Mouse (Mus musculus) heart, postnatal 25 days (tissue): ENCODE measurements around the gene Katnbl1. TPM values are rescaled to one million over a fixed set of nuclear protein-coding genes. Genes with fewer than 3 reads are reported as not detected.
"Not testable (repeated sequence)": the region's sequence is repeated elsewhere in the genome, so short reads cannot be mapped to it uniquely, and the experiment has no call there.

ENCODE experiments used
- DNase-seq: peaks from one replicate; pipeline ENCODE4 v3.0.0; 2022; ENCODE audit warnings: low spot score
- intact Hi-C: fragments of 180-260 bp; cut with DNase I; formaldehyde crosslinking; loops from one replicate; pipeline ENCODE4 v1.15.1; 2025
- total RNA-seq, 2 experiments: library from RNA; stranded (reverse); gene quantifications; 2 replicates each; pipeline ENCODE4 v1.2.3; 2021

Katnbl1 gene
- total RNA-seq, 2 experiments from 2014 or later: 4.6 to 4.7 TPM

DNA sequence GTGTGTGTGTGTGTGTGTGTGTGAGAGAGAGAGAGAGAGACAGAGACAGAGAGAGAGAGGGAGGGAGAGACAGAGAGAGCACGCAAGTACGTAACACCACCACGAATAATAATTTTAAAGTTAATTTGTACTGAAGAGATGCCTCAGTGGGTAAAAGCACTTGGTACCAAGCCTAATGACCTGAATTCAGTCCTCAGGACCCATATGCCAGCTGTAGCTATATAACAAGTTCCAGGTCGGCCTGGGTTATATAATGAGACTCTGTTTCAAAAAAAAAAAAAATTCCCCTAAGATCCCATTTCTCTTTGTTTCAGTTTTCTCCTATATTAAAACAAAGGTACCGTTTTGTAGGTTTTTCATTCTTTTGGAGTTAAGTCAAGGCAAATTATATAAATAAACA lies 11.8 kb downstream of the Katnbl1 start:
- no peak for DNase-seq
- intact Hi-C loops: no loop called here

DNA sequence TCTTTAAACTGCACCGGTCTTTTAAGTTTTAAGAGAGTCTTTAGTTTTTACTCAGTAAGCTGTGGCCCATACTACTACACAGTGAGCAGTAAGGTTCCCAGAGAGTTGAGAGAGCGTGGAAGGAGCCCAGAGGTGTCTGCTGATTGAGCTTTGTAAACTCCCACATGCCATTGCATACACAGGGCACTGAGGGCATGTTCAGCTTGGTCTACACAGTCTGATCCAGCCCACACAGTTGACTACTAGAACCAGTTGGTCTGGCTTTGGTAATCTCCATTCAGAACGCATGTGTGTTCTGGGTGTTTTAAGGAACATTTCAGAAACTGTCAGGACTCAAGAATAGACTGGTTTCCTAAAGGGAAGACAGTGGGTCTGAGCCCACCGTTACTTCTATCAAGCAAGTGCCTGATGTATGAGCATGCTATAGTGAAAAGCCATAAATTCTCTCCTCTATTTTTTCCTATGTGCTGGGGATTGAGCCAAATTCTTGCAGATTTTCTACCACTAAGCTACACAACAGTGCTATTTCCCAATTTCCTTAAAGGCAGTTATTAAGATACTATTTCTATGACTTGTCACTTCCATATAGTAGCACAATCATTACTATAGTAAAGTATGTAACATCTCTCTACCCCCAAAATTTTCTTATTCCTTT lies 12.5 kb downstream of the Katnbl1 start:
- no peak for DNase-seq
- intact Hi-C loops: no loop called here

DNA sequence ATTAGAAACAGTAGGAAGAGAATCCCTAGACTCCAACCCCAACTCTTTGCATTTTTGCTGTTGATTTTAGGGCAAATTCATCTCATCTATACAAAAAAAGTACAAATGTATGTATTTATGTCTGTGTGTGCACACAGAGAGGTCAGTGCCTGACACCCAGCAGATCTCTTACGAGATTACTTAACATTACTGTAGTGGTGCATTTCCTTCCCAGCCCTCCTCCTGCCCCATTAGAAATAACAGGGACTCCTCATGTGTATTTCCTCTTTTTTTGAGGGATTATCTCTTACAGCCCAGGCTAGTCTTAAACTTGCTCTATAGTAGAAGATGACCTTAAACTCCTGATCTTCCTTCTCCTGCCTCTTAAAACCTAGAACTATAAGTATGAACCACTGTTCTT lies 13.7 kb downstream of the Katnbl1 start:
- no peak for DNase-seq
- intact Hi-C loops: no loop called here

DNA sequence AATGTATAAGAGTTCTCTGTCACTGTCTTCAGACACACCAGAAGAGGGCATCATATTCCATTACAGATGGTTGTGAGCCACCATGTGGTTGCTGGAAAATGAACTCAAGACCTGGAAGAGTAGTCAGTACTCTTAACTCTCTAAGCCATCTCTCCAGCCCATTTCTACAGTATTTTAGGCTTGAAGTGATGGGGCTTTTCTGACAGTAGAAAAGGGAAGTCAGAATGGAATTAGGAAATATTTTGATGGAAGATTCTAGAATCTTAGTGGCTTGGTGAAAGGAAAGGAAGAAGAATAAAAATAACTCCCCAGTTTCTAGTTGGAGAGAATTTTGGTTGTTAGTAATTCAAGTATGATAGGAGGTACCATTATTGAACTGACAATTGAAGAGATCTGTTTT lies 14.9 kb downstream of the Katnbl1 start:
- intact Hi-C loops: no loop called here

DNA sequence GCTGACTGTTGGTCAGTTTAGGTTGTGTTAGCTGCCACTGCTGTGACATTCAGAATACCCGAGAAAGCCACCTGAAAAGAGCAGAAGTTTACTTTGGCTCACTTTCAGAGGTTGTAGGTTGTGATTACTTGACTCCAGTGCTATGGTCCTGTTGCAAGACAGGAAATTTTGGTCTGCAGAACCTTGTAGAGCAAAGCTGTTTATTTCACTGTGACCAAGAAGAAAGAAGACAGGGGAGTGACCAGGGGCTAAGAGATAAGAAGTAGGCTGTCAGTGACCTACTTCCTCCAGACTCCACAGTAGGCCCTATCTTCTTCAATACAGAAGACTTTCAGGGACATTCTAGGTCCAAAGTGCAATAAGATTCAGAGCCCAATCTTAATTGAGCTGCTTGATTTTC lies 17.6 kb downstream of the Katnbl1 start:
- no peak for DNase-seq
- intact Hi-C loops: no loop called here

More for the DNA sequence above, 14.9 kb downstream of the Katnbl1 start:
- DNase-seq: no peak

DNA sequence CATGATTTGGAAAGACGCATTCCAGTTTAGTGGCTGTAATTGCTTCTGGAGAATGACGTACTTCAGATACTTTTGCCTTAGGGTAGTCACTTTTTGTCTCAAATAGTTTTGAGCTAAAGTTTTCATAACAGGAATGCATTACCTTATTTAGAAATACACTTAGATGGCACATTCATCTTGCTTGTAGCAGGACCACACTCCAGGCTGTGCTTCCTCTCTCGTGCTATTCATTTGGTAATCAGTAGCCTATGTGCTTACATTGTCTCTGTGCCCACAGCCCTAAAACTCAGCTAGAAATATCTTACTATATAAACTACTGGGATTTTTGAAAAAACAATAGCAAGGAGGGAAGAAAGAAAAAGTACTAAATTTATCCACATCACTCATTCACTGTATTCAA lies 28.0 kb downstream of the Katnbl1 start:
- intact Hi-C loops: no loop called here
- DNase-seq: no peak

DNA sequence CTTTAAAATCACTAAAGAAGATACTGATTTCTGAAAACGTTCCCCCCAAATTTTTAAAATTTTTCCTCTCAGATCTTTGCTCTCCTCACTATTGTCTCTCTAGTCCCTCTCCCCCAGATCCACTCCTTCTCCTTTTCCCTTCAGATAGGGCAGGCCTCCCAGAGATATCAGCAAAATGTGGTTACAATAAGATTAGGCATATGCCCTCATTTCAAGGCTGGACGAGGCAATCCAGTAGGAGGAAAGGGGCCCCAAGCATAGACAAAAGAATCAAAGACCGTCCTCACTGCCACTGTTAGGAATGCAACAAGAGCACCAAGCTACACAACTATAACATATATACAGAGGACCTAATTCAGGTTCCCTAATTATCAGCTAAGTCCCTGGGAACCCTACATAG lies 46.3 kb downstream of the Katnbl1 start:
- intact Hi-C loops: no loop called here
- DNase-seq: no peak

DNA sequence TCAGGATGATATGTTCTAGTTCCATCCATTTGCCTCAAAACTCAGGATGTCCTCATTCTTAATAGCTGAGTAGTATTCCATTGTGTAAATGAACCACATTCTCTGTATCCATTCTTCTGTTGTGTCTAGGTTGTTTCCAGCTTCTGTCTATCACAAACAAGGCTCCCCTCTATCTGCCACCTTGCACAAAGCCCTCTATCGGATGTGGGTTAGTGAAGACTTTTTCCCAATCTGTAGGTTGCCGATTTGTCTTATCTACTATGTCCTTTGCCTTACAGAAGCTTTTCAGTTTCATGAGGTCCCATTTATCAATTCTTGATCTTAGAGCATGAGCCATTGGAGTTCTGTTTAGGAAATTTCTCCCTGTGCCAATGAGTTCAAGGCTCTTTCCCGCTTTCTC lies 49.5 kb downstream of the Katnbl1 start:
- intact Hi-C loops, DNase-seq: not testable (repeated sequence)

DNA sequence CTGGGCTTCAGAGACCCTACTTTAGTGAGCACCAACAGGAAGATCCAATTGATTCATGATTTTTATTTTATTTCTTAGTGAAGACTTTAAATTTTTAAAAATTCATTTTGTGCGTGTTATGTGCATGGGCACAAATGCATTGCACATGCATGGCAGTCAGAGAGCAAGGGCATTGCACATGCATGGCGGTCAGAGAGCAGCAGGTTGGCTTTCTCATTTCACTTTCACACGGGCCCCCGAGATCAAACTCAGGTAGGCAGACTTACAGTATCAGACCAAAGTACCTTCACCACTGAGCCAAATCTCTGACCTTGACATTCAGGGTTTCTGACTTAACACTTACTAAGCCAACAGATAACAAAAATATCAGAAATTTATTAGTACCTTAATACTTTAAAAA lies 50.7 kb downstream of the Katnbl1 start:
- intact Hi-C loops: no loop called here
- DNase-seq: no peak

DNA sequence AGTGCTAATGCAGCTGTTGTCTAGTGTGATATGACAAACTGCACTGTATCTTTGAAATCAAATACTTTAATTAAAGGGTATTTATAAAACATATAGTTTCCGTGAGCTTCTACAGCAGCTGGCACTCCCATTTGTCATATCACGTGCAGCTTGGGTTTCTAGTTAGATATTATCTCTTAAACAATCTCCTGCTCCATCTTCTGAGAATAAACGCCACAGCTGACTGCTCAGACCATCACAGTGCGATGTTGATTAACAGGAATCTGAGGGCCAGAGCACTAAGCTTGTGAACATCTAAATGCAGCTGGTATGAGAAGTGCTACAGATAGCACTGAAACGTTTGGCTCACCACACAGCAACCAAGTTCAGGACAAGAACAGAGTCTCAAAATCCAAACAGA lies 51.4 kb downstream of the Katnbl1 start:
- DNase-seq: no peak
- intact Hi-C loops: no loop called here

DNA sequence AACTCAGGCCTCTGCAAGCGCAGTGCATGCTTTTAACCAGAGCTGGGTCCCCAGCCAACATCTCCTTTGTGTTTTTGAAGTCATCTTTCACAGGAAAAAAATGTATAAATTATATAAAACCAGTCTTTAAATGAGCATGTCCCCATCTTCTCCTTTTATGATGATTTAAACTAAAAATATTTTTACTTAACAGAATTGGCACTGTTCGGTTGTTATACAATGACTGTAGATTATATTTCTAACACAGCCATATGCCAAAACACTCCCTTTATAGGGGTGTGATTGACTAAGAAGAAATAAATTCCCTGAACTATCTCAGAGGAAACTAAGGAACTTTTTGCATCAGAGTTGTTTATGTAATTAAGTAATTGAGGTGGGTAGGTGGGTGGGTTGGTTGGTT lies 53.5 kb downstream of the Katnbl1 start:
- DNase-seq: no peak
- intact Hi-C loops: no loop called here

DNA sequence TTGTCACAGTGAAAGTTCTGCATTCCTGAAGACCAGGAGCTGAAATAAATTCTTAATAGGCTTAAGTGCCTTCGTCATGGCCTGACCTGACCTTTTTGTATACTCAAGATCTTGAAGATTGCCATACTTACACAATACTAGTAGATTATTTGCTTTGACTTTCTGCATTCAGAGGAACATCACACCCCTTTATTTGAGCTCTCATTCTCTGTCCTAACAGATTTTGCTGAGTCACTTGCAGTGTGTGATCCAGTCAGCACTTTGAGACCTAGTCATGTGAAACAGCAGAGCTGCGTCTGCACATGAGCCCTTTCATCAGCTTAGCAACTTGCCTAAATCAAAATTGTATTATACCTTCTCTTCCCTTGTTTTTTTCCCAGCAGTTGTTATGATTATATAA lies 54.3 kb downstream of the Katnbl1 start:
- intact Hi-C loops: no loop called here
- no peak for DNase-seq

DNA sequence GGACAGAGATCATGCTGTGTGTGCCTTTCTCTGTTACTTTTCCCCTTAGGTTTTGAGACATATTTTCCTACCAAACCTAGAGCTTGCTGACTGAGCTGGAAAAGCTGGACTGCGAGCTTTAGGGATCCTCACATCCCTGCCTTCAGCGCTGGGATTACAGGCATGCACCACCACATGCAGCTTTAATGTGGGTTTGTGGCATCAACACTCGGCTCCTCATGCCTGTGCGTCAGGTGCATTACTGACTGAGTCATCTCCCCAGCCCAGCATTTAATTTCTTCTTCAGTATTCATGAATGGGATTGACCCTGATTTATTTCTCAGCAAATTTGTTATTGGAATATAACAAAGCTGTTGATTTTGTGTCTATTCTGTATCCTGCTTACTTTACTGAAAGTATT lies 57.3 kb downstream of the Katnbl1 start:
- no peak for DNase-seq
- intact Hi-C loops: no loop called here

DNA sequence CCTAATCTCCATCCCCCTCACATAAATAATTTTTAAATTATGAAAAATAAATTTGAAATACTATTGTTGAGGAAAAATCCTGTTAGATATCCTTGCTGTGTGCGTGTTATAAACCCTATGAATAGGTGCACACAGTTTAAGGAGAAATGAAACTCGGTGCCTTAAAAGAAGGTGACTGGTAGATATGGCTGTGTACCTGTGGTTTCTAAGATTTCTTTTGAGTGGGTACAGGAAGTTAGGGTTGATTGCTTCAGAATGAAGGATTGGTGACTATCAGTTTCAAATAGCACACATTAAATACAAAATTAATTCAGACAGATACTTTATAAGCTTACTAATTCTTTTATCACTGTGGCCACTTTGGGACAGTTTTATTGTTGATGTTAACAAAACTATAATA lies 58.6 kb downstream of the Katnbl1 start:
- intact Hi-C loops: no loop called here
- DNase-seq: no peak

DNA sequence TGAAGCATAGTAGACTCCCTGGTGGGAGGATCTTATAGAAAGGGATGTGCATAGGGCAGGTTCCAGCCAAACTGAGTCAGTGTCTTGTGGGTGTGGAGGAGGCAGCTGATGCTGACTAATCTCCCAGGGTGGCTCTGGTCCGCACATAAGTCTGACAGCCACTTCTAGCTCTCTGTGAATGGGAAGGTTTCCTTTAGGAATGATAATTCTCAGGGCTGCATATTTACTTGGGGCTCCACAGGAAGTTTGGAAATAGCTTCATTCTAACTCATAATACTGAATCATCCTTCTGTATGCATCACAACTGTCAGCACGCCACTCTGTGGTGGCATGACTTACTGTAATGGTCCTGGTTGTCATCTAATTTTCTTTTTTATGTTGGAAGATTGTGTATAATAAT lies 64.5 kb downstream of the Katnbl1 start:
- intact Hi-C loops: no loop called here

DNA sequence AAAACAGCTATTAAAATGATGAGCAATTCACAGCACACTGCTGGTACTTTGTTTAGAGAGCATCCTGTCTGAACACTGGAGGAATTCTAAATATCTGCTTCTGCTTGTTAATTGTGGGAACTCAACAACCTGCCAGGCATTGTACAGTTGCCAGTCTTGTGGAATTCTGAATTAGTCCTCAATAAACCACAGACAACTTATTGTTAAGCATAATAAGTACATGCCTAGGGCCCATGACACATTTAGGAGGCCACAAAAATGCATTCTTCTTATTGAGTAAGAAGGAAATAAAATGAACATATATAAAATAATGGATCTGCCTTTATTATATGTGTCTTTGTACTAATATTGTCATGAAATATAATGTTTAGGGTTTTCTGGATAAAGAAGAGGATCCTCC lies 66.5 kb downstream of the Katnbl1 start:
- intact Hi-C loops: no loop called here
- no peak for DNase-seq

More for the DNA sequence above, 64.5 kb downstream of the Katnbl1 start:
- no peak for DNase-seq

DNA sequence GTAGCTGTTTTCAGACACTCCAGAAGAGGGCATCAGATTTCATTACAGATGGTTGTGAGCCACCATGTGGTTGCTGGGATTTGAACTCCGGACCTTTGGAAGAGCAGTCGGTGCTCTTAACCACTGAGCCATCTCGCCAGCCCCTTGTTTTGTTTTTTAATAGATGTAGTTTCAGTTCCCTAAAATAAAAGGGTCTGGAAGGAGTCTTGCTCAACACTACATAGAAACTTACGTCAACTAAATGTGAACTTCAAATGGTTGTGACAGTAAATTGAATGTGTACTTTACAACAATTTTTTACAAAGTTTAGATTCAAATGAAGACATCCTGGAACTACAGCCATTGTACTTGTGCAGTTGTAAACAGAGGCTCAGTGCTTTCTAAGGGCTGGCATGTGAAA lies 69.0 kb downstream of the Katnbl1 start:
- DNase-seq, intact Hi-C loops: not testable (repeated sequence)

DNA sequence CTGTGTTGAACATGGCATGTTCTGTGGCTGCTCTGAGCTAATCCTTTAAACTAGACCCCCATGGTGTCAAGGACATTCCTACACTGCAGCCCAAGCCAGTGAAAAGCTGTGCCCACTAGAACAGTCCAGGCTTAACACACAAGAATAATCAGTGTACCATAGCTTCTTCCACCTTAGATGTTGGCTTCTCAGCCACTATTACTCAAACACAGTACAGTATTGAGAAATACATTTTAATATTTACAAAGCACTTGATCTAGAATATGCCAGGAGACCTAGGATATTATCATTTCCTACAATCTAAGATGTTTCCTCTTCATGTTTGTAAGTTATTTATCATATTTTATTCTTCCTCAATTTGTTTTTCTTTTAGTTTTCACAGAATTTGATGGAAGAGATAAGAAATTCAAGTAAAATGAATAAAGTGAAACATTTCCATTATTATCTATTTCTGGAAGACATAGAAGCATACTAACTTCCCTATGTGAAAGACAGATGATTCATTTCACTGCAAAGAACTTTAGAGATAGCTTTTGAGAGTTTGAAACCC lies 69.6 kb downstream of the Katnbl1 start:
- intact Hi-C loops: no loop called here
- no peak for DNase-seq

DNA sequence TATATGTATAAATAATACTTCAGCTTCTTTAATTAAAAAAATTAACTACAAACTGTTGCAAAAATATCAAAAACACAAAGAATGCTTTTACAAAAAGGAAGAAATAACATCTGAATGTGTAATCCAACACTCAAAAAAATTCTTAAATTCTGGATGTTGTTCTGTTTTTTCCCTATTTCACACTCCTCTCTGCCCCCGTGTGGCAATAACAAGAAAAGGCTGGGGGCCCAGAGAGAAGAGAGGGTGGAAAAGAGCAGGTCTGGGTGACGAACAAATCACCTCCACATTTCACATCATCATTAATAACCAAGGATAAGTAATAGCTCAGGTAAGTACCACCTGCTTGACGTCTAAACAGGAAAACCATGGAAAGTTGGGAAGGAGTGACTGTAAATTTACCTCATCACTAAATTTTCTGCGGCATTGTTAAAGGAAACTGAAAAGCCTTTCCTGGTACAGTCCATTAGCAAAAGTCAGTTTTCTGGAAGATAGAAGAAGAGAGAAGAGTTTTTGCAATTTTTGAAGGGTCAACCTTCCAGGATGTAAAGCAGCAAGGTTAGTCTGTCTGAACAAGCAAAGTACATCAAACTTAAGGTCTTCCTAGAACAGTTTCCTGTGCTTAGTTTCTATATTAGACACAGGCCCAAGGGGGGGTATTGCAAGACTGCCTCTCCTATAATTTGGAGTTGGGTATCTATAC lies 70.7 kb downstream of the Katnbl1 start:
- DNase-seq: no peak
- intact Hi-C loops: no loop called here

DNA sequence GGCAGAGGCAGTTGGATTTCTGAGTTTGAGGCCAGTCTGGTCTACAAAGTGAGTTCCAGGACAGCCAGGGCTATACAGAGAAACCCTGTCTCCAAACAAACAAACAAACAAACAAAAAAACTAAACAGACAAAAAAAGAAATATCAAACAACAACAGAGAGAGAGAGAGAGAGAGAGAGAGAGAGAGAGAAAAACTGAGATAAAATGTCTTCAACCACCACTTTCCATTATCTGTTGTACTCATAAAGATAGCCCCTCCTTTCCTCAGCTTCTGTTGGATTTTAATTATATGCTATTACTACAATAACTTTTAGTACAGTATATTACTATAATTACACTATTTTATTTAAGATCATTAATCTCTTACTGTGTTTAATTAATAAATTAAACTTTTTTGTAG lies 73.5 kb downstream of the Katnbl1 start:
- DNase-seq, intact Hi-C loops: not testable (repeated sequence)

DNA sequence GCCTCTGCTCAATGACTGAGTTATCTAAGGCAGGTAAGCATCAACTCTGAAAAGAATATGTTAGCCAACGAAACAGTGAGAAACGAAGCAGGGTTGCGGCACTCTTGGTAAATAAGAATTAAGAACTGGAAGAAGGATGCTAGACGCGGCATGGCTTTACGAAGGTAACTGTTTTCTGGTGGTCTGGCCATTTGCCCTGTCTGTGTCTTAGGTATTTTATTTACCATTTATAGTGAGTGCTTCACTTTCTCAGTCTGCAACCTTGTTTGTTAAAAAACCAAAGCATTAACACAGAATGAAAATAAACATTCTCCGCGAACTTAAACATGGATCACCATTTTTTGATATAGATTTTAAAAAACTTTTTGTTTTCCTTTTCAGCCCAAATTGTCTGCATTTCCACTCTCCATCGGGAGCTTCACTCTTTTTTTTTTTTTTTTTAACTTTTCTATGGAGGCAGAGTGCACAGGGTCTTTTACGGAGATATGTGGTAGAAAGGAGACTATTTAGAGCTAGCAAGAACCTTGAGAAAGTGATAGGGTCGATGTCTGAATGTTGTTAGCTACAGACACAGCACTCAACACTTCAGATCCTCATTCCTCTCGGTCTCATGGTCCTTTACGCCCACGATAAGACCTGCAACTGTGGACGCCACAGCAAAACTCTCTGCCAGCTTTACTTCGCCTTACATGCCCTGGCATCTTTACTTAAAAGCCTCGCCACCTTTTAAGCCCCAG lies 75.3 kb downstream of the Katnbl1 start:
- no peak for DNase-seq
- intact Hi-C loops: loop anchor here (1.0 to 2.0 kb wide), 2 partner anchors 75 to 86 kb away; partner anchors contain the start of genes Emc4 and Katnbl1
